Mouse (Mus musculus): ENCODE data around the gene Htra2. TPM values are rescaled to one million over a fixed set of nuclear protein-coding genes. Genes with fewer than 3 reads are reported as not detected.

The Htra2 gene
- total and polyA plus RNA-seq, 2 experiments from 2014 or later = 47.0 to 81.0 TPM

- no peaks in the 10 kb centered on the region; the same call in 1 of the 2 replicates for H3K27me3 ChIP-seq (ENCODE audit: insufficient read depth, low read length)
- no peaks in the 10 kb centered on the region for H3K4me1 ChIP-seq (ENCODE audit: insufficient read depth)
- no peaks in the 10 kb centered on the region for H3K9me3 ChIP-seq (ENCODE audit: low read length)
- H3K9ac ChIP-seq = no peak overlapping the region
- H3K4me3 ChIP-seq (ENCODE audit: low read depth, low read length) = no peak overlapping the region
- no peak for DNase-seq
- H3K27ac ChIP-seq (ENCODE audit: low read depth, low read length) = no peak overlapping the region
- no peaks in the 10 kb centered on the region for H3K36me3 ChIP-seq (ENCODE audit: insufficient read depth)
- H3K4me2 ChIP-seq (ENCODE audit: low read depth) = no peak overlapping the region
- WGBS = 37% methylated on average over 6 of the region's 6 CpGs
- ATAC-seq = no peak
- no peak for TF ChIP-seq CTCF (IDR thresholded peaks at IDR 0.05; ENCODE audit: low read depth)
Observed at GRCm38 (mm10) chr6:83095968-83096367, 40.9 kb upstream of the Htra2 start.

- Histone ChIP-seq H3K4me1 (ENCODE audit: insufficient read depth) (no peaks in the 10 kb centered on the region), H3K27ac (ENCODE audit: low read depth, low read length) (no peak overlapping the region), H3K9ac (no peak overlapping the region), H3K4me3 (ENCODE audit: low read depth, low read length) (no peak overlapping the region), H3K4me2 (ENCODE audit: low read depth) (no peak overlapping the region), H3K36me3 (ENCODE audit: insufficient read depth) (no peaks in the 10 kb centered on the region), H3K27me3 (ENCODE audit: insufficient read depth, low read length) (peaks cover 26% of the 10 kb centered on the region), H3K9me3 (ENCODE audit: low read length) (no peaks in the 10 kb centered on the region)
- no peak for ATAC-seq
- no peak for DNase-seq
- WGBS = 48% methylated on average over 6 of the region's 6 CpGs
- TF ChIP-seq CTCF (IDR thresholded peaks at IDR 0.05; ENCODE audit: low read depth) = no peak
Observed at GRCm38 (mm10) chr6:83092416-83093127, 37.5 kb upstream of the Htra2 start.

- no peak overlapping the region for H3K9ac ChIP-seq
- peaks cover 56% of the 10 kb centered on the region for H3K27me3 ChIP-seq (ENCODE audit: insufficient read depth, low read length)
- peak overlapping the region; percentile 23; the same call in 1 of the 2 replicates for H3K4me2 ChIP-seq (ENCODE audit: low read depth)
- DNase-seq (no peak), ATAC-seq (no peak)
- no peaks in the 10 kb centered on the region for H3K4me1 ChIP-seq (ENCODE audit: insufficient read depth)
- H3K4me3 ChIP-seq (ENCODE audit: low read depth, low read length) = no peak overlapping the region
- H3K9me3 ChIP-seq (ENCODE audit: low read length) = no peaks in the 10 kb centered on the region
- H3K36me3 ChIP-seq (ENCODE audit: insufficient read depth) = no peaks in the 10 kb centered on the region
- 7% methylated on average over 9 of the region's 9 CpGs for WGBS
- no peak for TF ChIP-seq CTCF (IDR thresholded peaks at IDR 0.05; ENCODE audit: low read depth)
- no peak overlapping the region for H3K27ac ChIP-seq (ENCODE audit: low read depth, low read length)
Observed at GRCm38 (mm10) chr6:83087926-83088260, 32.8 kb upstream of the Htra2 start.

- no peak for TF ChIP-seq CTCF (IDR thresholded peaks at IDR 0.05; ENCODE audit: low read depth)
- H3K4me3 ChIP-seq (ENCODE audit: low read depth, low read length) = no peak overlapping the region
- WGBS = 1% methylated on average over 47 of the region's 47 CpGs
- H3K4me2 ChIP-seq (ENCODE audit: low read depth) = peak overlapping the region; percentile 23; the same call in 1 of the 2 replicates
- no peaks in the 10 kb centered on the region for H3K36me3 ChIP-seq (ENCODE audit: insufficient read depth)
- H3K9ac ChIP-seq = no peak overlapping the region
- peaks cover 56% of the 10 kb centered on the region for H3K27me3 ChIP-seq (ENCODE audit: insufficient read depth, low read length)
- DNase-seq (no peak), ATAC-seq (no peak)
- H3K27ac ChIP-seq (ENCODE audit: low read depth, low read length) = no peak overlapping the region
- no peaks in the 10 kb centered on the region for H3K4me1 ChIP-seq (ENCODE audit: insufficient read depth)
- H3K9me3 ChIP-seq (ENCODE audit: low read length) = no peaks in the 10 kb centered on the region
Observed at GRCm38 (mm10) chr6:83087205-83087925, 32.3 kb upstream of the Htra2 start.

- no peak within 1 kb of the TSS for H3K4me3 ChIP-seq (ENCODE audit: low read depth, low read length)
Observed at GRCm38 (mm10) chr6:83086121-83087035, 31.3 kb upstream of the Htra2 start, which contains the start of gene Lbx2. Gene Lbx2, plus strand, starts transcription at chr6:83086367.

GRCm38 (mm10) chr6:83084477-83084876 lies 29.4 kb upstream of the Htra2 start:
- WGBS = 4% methylated on average over 6 of the region's 6 CpGs
- H3K27ac ChIP-seq (ENCODE audit: low read depth, low read length) = no peak overlapping the region
- H3K9ac ChIP-seq = no peak overlapping the region
- H3K4me3 ChIP-seq (ENCODE audit: low read depth, low read length) = no peak overlapping the region
- no peak for TF ChIP-seq CTCF (IDR thresholded peaks at IDR 0.05; ENCODE audit: low read depth)
- H3K36me3 ChIP-seq (ENCODE audit: insufficient read depth) = peaks cover 14% of the 10 kb centered on the region; the same call in 1 of the 2 replicates
- no peak overlapping the region for H3K4me2 ChIP-seq (ENCODE audit: low read depth)
- no peaks in the 10 kb centered on the region for H3K9me3 ChIP-seq (ENCODE audit: low read length)
- H3K27me3 ChIP-seq (ENCODE audit: insufficient read depth, low read length) = peaks cover 46% of the 10 kb centered on the region
- H3K4me1 ChIP-seq (ENCODE audit: insufficient read depth) = no peaks in the 10 kb centered on the region
- DNase-seq (no peak), ATAC-seq (no peak)

More at GRCm38 (mm10) chr6:83086121-83087035, 31.3 kb upstream of the Htra2 start, which contains the start of gene Lbx2:
- no peak within 1 kb of the TSS for H3K4me2 ChIP-seq (ENCODE audit: low read depth)
- H3K36me3 ChIP-seq (ENCODE audit: insufficient read depth) = peaks cover 4% of the 10 kb centered on the region; the same call in 1 of the 2 replicates
- H3K27ac ChIP-seq (ENCODE audit: low read depth, low read length) = no peak within 1 kb of the TSS
- no peaks in the 10 kb centered on the region for H3K4me1 ChIP-seq (ENCODE audit: insufficient read depth)
- WGBS = 5% methylated on average over 42 of the region's 42 CpGs
- peaks cover 56% of the 10 kb centered on the region for H3K27me3 ChIP-seq (ENCODE audit: insufficient read depth, low read length)
- no peak for TF ChIP-seq CTCF (IDR thresholded peaks at IDR 0.05; ENCODE audit: low read depth)
- DNase-seq (no peak), ATAC-seq (no peak)
- no peaks in the 10 kb centered on the region for H3K9me3 ChIP-seq (ENCODE audit: low read length)
- no peak within 1 kb of the TSS for H3K9ac ChIP-seq
